Mouse (Mus musculus) frontal cortex, postnatal 36 days (tissue): ENCODE data around the gene Aoc2.

Source experiments
- DNase-seq, 2 experiments: peaks; one replicate each; pipeline ENCODE4 v3.0.0; 2022; ENCODE audit warnings: low spot score in 2 of 2

Gene Aoc2

DNA sequence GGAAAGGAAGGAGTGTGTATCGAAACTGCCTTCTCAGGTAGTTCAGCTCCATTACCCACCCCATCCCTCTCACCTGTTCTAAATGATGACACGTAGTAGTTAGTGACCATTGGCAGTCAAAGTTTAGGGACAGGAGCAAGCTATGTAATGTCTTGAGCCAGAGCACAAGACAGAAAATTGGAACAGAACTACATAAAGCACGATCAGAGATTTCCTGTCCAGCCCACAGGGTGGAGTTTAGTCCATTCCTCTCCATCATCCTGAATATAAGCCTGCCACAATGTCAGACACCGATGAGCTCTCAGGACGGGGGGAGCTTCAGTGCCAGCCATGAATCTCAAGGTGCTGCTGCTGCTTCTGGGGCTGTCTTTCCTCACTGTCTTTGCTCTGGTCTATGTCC, at the start of gene Aoc2:
TSS of gene Aoc2 (plus strand) at position 301 of the 400 bp plus-strand sequence.
- DNase-seq, result no peak

DNA sequence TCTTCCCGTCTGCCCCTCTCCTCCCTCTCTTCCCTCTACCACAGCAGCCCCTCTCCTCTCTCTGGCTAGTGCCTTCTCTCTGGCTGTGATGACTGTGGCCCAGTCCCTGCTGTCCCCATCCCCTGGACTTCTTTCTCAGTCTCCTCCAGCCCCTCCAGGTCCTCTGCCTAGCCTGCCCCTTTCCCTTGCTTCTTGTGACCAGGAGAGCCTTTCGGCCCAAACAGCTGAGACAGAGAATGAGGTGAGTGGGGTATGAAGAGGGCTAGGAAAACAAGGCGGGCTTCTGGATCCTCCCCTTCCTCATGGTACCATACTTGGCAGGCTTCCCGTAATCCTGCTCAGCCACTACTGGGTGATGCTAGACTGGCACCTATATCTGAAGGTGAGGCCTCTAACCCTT, 49.6 kb upstream of the Aoc2 start:
- DNase-seq, result no peak

DNA sequence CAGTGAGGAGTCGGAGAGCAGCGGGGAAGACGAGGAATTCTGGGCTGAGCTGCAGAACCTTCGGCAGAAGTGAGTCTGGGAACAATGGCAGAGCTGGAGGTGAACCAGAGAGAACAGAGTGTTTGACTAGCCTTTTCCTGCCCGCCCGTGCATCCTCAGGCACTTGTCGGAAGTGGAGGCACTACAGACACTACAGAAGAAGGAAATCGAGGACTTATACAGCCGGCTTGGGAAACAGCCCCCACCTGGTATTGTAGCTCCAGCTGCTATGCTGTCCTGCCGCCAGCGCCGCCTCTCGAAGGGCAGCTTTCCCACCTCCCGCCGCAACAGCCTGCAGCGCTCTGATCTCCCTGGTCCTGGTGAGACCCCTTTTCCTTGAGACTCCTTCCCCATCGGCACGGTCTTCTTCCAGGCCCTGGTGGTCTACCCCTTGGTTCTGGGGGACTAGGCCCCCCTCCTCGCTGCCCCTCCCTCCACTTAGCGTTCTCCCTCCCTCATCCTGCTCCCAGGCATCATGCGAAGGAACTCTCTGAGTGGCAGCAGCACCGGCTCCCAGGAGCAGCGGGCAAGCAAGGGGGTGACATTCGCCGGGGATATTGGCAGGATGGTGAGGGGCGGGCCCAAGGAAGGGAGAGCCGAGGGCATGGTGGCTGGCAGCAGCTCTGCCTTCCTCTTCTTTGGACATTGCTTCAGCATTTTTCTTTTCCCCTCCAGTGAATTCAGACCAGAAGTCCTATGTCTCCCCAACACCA, 48.4 kb upstream of the Aoc2 start:
- no peak for DNase-seq

DNA sequence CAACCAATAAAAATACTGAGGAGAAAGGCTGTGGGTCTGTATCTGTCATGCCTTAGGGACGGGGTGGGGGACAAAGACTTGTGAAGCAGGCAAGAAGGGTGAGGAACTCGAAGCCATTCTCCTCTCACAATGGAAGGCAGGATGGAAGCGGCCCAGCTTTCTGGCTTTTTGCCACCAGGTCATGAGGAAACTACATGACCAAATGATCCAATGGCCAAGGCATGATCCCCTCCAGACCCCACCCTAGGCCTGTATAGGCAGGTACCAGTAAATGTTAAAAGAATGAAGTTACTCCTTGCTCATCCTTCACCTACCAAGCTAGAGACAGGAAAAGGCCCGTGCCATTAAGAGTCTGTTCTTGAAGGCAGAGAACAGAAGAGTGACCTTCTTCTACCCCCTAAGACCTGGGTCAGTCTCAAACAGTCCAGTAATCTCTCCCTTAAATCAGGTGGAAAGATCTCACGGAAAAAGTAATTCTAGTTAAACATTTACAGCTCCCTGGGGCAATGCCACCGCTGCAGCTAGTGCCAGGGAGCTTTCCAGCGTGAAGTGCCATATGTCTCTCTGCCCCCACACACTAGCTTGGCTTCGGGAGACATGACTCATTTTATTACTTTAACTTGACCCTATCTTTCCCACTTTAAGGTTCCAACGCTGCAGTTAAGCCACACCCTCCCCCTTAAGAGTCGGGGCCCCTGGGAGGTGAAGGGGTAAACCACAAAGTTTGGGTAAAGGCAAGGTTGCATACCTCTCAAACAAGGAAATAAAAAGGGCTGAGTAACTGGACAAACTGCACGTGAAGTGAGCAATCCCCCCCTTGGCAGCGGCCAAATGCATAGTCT, 47.3 kb upstream of the Aoc2 start:
- DNase-seq, result peak; percentile 30 to 48

DNA sequence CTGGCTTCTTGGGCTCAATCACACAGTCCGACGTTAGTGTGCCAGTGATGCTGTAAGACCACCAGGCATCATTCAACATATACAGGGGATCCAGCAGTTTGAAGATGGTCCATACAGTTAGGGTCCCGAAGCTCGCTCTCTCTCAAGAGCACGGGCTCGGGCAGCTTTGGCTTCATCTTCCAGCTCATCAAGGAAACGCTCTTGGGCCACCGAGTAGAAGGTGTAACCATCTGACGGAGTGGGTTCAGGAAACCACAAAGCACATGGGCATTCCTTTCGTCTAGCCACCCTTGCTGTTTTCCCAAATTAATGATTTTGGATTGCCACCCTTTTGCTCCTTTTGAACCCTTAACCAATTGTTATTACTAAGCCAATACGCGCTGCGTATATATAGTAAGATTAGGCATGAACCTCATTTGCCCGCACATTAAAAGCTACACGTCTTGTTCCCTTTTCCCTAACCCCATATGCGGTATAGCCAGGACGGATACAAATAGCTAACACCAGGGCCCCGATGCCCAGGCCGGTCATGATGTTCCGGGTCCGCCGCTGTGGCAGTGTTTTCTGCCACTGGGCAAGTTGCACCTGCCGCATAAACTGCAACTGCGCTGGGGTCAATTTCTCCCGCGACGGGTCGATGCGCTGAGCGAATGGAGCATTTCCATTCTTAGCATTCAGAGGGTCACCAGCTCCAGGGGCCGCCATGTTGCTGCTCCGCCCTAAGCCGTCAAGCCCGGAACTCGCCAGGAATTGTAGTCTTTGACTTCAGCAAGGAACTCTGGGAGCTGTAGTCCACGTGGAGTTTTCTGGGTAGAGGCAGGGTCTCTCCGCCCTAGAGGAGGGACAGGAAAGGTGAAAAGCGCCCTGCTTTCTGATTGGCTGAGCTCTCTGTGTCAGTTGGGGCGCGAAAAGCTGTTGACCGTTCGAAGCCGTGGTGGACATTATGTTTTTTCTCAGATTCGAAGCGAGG, 46.4 kb upstream of the Aoc2 start, which contains the start of the genes Cntd1 and Coa3:
TSS of gene Cntd1 (plus strand) at position 790 of the 970 bp plus-strand sequence.
TSS of gene Coa3 (minus strand) at position 892 of the 970 bp plus-strand sequence.
- DNase-seq, result peak; percentile 84 to 91

DNA sequence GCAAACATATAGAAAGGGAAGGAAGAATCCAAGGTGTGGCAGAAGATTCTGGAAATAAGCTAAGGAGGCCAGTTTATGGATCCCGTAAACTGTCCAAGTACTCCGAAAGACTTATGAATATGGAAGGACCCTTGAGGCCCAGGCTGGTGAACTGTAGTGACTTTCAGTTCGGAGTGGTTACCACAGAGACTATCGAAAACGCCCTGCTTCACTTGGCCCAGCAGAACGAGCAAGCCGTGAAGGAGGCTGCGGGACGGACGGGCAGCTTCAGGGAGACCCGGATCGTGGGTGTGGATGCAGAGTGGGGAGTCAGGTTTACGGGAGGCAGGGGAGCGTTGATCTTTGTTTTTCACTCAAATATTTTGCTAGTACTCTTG, 45.7 kb upstream of the Aoc2 start:
- no peak for DNase-seq

DNA sequence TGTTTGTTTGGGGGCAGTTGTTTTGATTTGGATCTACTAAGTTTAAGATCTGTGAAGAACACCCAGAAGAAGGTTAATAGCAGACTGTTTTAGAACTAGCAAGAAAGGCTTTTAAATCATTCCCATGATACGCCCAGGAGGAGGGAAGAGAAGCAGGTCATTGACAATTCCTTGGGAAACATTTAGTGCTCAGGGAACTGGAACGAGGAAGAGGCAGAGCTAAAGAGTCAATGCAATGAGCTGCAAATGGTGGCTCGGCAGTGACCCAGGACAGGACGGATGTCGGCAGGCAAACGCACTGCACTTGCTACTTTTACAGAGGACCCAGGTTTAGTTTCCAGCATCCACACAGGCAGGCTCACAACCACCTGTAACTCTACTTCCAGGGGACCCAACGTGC, 44.0 kb upstream of the Aoc2 start:
- DNase-seq, result no peak

DNA sequence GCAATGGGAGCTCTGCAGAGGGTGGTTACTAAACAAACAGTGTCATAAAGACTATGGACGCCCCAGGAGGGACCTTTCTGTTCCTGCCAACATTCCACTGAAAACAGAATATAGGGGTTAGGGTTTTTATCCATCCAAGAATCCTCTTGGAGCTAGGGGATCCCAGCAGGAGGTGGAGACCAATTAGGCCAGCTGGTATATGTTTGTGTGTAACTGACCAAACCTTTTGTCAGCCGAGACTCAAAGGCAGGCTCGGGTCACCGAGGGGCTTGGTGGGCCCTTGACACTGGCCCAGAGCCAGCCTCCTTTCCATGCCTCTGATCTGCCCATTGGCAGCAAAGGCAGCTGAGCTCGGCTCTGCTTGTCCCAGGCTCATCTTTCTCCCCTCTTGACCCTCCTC, 42.0 kb upstream of the Aoc2 start:
- no peak for DNase-seq

DNA sequence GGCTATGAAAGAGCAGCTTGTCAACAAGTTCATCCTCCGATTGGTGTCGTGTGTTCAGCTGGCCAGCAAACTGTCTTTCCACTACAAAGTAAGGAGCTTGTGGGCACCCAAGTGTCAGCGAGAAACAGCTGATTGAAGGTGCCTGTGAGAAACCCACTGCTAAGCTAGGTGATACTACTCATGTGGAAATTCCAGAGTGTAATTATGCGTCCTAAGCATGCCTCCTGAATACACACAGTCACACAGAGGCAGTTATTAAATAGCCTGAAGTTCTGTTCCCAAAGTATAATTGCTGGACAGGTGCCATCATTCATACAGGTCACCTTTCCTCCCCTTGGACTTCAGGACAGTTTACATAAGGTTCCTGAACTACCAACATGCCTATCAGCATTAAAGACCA, 41.1 kb upstream of the Aoc2 start:
- DNase-seq, result no peak

DNA sequence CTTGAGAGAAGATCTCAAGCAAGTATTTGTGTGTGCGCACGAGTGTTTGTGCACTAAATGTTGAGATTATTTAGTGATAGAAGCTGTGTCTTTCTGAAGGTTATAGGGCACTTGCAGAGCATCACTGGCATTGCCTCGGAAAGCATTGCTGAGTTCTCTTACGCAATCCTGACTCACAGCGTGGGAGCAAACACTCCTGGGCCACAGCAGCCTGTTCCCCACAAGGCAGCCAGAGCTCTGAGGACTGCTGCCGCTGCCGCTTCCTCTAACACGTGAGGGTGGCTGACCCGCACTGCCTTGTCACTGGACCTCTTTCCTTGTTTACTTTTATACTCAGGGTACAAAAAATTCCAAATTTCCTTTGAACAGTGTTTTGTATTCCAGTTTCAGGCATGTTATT, 37.6 kb upstream of the Aoc2 start:
- peak in 1 of 2 experiments; percentile 14 for DNase-seq

DNA sequence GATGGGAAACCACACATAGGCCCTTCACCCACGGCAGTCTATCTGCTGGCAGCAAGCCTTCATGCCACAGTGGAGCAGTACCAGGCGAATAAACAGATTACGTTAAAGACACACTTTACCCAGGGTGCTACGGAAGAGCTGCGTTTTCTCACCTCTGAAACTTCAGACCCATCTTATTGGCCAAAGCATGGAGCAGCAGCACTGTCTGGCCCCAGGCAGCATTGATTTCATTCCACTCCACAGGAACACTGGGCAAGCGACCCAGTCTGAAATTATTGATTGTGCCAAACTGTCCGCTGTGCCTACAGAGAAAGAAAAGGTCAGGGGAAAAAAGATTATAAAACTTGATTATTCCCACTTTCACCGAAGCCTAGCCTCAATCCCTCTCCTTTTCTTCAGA, 33.6 kb upstream of the Aoc2 start:
- DNase-seq, result no peak

DNA sequence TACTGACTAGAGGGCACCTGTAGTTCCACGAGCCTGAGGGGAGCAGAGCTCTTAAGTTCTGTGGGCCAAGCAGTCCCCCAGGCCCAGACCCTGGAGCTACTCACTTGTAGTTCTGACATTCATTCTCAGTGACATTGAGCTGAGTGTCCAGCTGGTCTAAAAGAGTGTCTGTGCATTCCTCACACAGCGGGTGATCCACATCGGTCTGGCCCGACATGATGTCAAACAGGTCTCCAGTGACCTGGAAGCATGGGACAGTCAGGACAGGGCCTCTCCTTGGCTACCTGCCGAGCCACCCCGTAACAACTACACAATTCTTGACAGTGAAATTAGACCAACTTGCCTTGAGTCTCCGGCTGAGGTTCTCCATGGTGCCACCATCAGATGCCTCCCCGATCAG, 29.7 kb upstream of the Aoc2 start:
- no peak for DNase-seq

DNA sequence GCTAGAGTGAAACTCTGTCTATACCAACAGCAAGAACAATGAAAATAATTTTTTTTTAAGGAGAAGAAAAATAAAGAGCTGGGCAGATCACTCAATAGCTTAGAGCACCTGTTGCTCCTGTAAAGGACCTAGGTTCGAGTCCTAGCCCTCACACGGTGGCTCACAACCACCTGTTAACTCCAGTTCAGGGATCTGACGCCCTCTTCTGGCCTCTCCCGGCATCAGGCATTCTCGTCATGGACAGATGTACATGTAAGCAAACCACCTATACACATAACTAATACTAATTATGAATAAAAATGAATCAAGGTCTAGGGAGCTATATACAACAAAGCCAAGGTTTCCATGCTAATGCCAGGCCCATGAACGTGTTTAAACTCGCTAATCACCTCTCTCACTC, 24.0 kb upstream of the Aoc2 start:
- no peak for DNase-seq

DNA sequence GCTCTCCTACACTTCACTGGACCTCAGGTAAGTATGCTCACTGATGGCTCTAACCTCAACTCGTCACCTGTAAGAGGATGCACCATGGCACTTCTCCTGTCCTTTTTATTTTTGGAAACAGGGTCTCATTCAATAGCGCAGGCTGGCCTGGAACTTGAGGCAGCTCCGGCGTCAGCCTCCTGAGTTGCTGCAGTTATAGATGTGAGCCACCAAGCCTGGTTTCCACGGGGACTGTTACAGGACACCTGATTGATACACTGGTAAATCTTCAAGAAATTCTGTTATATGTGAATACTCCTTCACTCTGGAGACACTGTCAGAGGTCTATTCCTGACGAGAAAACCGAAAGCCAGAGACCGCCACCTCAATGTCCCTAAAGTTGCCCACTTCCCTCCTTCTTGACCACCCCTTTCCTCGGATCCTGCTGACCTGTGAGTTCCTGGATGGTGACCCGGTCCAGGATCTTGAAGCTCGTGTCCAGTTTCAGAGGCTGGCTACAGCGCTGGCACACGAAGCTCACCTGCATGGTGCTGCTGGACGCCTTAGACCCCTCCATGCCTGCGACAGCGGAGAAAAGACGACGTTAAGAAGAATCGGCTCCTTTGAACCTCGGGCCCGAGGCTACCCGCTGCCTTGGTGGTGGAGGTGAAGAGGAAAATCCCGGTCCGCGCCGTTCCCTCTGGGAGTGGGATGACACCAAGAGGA, 23.4 kb upstream of the Aoc2 start:
- no peak for DNase-seq

DNA sequence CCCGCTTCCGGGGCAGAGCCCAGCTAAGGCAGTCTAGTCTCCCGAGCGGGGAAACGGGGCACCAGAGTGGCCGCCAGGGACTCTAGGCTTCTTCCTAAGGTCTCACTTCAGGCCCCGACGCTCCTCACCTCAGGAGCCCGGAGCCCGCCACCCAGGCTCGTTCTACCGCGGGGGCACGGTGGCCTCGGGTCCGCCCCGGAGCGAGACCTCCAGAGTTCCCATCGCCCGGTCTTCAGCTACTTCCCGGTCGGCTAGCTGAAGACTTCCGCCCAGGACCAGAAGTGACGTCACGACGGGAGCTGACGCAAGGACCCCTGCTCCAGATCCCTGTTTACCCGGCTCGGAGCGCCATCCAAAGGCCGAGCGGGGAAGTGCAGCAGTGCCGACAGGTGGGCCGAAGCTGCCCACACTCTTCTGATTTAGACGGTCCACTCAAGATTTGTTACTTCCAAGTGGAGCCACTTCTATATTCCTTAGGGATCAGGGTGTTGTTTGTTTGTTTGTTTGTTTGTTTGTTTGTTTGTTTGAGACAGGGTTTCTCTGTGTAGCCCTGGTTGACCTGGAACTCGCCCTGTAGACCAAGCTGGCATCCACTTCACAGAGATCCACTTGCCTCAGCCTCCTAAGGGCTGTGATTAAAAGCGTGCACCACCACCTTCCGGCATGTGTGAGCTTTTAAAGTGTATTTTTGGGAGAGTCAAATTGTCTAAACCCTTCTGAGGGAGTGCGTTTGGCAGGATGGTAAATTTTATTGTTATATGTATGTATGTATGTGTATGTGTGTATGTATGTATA, 22.7 kb upstream of the Aoc2 start, which contains the start of gene Becn1:
TSS of gene Becn1 (minus strand) at position 283 of the 795 bp plus-strand sequence.
- peak; percentile 95 to 97 for DNase-seq

DNA sequence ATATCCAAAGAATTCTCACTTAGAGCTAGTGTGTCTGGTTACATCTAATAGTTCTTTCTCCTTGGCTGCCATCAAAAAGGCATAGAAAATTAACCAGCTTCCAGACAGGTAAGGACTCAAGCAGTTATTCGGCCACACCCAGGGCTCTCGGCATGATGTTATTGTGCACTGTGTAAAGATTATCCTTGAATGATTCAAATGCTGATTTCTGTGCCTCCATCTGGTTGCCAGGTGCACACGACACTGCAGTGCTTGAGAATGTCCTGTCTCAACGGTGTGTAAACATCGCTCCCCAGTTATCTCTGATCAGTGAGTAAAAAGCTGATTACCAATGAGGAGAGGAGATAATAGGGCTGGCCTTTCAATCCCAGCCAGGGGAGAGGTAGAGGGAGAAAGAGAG, 17.1 kb upstream of the Aoc2 start:
- no peak for DNase-seq

DNA sequence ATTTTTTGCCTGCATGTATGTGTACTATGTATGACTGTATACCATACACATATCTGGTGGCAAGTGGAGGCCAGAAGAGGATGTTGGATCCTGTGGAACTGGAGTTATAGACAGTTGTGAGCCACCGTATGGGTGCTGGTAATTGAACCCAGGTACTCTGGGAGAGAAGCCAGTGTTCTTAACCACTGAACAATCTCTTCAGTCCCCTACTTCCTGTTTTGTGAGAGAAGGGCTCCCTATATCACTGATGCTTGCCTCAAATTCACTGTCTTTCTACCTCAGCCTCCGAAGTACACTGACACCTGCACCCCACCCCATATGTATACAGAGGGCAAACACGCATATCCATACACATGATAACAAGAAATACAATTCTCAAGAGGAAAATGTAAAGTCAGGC, 13.8 kb upstream of the Aoc2 start:
- no peak for DNase-seq

DNA sequence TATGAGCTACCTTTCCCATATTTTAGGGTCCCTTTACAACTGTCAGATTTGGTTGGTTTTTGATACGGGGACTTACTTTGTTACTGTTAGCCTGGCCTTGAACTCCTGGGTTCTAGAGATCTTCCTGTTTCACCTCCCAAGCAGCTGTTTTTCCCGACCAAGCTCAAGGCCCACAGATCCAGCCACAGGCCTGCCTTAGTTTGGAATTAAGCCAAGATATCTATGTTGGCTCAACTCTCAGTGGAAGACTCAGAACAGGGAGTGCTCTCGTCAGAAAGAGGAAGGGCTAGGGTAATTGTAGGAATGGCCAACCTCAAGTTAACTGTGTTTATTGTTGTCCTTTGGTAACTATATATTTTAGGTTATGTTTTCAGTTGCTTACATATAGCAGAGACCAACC, 12.7 kb upstream of the Aoc2 start:
- DNase-seq, result no peak

DNA sequence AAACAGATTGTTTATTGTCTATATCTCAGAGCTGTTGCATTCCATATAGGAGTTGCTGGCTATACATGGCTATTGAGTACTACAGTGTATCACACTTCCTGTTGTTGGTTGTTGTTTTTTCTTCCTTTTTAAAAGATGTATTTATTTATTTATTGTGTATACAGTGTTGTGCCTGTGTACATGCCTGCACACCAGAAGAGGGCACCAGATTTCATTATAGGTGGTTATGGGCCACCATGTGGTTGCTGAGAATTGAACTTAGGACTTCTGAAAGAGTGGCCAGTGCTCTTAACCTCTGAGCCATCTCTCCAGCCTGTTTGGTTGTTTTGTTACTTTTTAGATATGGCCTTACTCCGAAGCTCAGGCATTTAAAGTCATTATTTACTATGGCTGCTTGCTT, 10.3 kb upstream of the Aoc2 start:
- no peak for DNase-seq

DNA sequence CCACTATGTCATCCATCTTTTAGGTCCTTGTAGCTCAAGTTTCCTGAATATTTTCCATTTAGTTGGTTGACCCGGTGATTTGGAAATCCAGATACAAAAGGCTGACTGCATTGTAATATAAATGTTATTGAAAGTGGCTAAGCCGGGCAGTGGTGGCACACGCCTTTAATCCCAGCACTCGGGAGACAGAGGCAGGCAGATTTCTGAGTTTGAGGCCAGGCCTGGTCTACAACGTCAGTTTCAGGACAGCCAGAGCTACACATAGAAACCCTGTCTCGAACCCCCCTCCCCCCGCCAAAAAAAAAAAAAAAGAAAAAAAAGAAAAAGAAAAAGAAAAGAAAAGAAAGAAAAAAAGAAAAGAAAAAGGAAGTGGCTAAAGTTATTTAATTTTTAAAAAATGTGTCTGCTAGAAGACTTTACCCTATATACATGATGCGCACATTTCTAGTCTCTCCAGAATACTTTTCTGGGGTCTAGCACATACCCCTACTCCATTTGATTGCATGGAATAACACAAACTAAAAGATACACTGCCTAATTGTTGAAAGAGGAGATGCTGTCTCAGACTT, 9.7 kb upstream of the Aoc2 start:
- DNase-seq, result no peak
